Mouse (Mus musculus): ENCODE measurements around the gene Myo10. TPM values are rescaled to one million over a fixed set of nuclear protein-coding genes. Genes with fewer than 3 reads are reported as not detected.
A peak's percentile ranks its signal among the peaks of the same experiment; 100 is the strongest.

Myo10 gene
- polyA plus RNA-seq, 1 experiment from 2014 or later = 72.8 TPM

DNA sequence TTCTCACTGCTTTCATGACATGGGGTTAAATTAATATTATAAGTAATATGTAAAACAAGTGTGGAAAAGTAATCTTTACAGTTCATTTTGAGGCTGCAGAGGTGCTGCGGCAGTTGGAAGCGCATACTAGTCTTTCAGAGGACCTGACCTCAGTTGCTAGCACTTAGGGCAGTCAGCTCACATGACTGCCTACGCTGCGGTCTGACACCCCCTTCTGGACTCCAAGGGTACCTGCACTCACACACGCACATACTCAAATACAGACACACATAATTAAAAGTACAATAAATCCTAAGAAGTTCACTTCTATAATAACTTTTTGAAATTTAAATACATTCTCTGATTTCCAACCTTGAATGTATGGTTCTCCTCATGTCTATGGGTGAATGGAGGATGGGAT, 80.3 kb downstream of the Myo10 start:
- H3K4me3 ChIP-seq (ENCODE audit: low read depth, low read length) = no peak overlapping the region
- no peak for ATAC-seq (ENCODE audit: low FRiP score)
- WGBS = over 99% methylated on average over 5 of the region's 5 CpGs
- no peak overlapping the region for H3K4me2 ChIP-seq
- no peaks in the 10 kb centered on the region for H3K36me3 ChIP-seq (ENCODE audit: control insufficient read depth, insufficient read depth, low read length)
- H3K9ac ChIP-seq (ENCODE audit: low read length) = no peak overlapping the region
- H3K27me3 ChIP-seq (ENCODE audit: control insufficient read depth, insufficient read depth, low read length) = no peaks in the 10 kb centered on the region
- no peaks in the 10 kb centered on the region for H3K4me1 ChIP-seq (ENCODE audit: control insufficient read depth, insufficient read depth, low read length)
- DNase-seq (ENCODE audit: low spot score, missing footprints) = no peak
- no peak overlapping the region for H3K27ac ChIP-seq (ENCODE audit: low read depth, low read length)
- no peaks in the 10 kb centered on the region; the same call in 1 of the 2 replicates for H3K9me3 ChIP-seq (ENCODE audit: control insufficient read depth, low read length)

- no peak for DNase-seq (ENCODE audit: low spot score, missing footprints)
- Histone ChIP-seq H3K4me2 (no peak overlapping the region), H3K36me3 (ENCODE audit: control insufficient read depth, insufficient read depth, low read length) (no peaks in the 10 kb centered on the region), H3K9ac (ENCODE audit: low read length) (no peak overlapping the region), H3K4me3 (ENCODE audit: low read depth, low read length) (no peak overlapping the region), H3K4me1 (ENCODE audit: control insufficient read depth, insufficient read depth, low read length) (no peaks in the 10 kb centered on the region), H3K27ac (ENCODE audit: low read depth, low read length) (no peak overlapping the region), H3K9me3 (ENCODE audit: control insufficient read depth, low read length) (no peaks in the 10 kb centered on the region; the same call in 1 of the 2 replicates), H3K27me3 (ENCODE audit: control insufficient read depth, insufficient read depth, low read length) (no peaks in the 10 kb centered on the region)
- ATAC-seq (ENCODE audit: low FRiP score) = no peak
- 86% methylated on average over 11 of the region's 11 CpGs for WGBS
These were observed 82.7 kb downstream of the Myo10 start for GRCm38 (mm10) chr15:25704809-25705585.

DNA sequence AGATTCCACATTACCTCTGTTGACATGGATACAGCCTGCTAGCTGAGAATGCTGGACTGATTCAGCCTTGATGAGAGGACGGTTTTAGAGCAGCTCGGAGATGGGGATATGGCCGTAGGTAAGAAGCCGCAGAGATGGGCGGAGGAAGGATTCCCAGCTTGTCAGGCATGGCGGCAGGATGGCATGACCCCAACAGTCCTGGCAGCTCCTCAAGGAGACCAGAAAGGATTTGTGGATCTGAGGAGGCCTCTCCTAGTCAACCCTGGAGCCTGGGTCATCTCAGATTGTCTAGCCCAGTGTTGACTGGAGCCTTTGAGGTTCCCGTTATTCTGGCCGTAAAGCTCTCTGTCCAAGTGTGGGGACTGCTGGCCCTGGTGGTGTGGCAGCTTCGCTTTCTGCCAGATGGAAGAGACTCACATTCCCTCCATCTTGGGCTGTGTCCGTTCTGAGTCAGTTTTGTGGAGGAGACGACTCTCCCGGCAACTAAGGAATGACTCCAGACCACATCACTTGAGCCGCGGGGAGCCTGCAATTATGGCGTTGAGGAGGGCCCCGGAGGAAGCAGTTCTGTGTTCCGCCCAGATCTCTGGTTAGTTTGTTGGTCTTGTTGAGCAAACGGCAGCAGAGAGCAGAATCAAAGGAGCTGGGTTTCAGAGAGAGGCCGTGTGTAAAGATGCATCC, 84.7 kb downstream of the Myo10 start:
- H3K4me1 ChIP-seq (ENCODE audit: control insufficient read depth, insufficient read depth, low read length) = no peaks in the 10 kb centered on the region
- no peak overlapping the region for H3K27ac ChIP-seq (ENCODE audit: low read depth, low read length)
- H3K9ac ChIP-seq (ENCODE audit: low read length) = no peak overlapping the region
- no peaks in the 10 kb centered on the region for H3K36me3 ChIP-seq (ENCODE audit: control insufficient read depth, insufficient read depth, low read length)
- DNase-seq (ENCODE audit: low spot score, missing footprints) (peak; percentile 72), ATAC-seq (ENCODE audit: low FRiP score) (no peak)
- H3K4me3 ChIP-seq (ENCODE audit: low read depth, low read length) = no peak overlapping the region
- H3K4me2 ChIP-seq = no peak overlapping the region
- H3K9me3 ChIP-seq (ENCODE audit: control insufficient read depth, low read length) = no peaks in the 10 kb centered on the region; the same call in 1 of the 2 replicates
- whole genome bisulfite sequencing = 89% methylated on average over 19 of the region's 19 CpGs
- no peaks in the 10 kb centered on the region for H3K27me3 ChIP-seq (ENCODE audit: control insufficient read depth, insufficient read depth, low read length)

- no peaks in the 10 kb centered on the region for H3K27me3 ChIP-seq (ENCODE audit: control insufficient read depth, insufficient read depth, low read length)
- ATAC-seq (ENCODE audit: low FRiP score) = no peak
- H3K9ac ChIP-seq (ENCODE audit: low read length) = no peak overlapping the region
- H3K9me3 ChIP-seq (ENCODE audit: control insufficient read depth, low read length) = no peaks in the 10 kb centered on the region
- no peaks in the 10 kb centered on the region for H3K36me3 ChIP-seq (ENCODE audit: control insufficient read depth, insufficient read depth, low read length)
- DNase-seq (ENCODE audit: low spot score, missing footprints) = peak; percentile 23
- H3K4me3 ChIP-seq (ENCODE audit: low read depth, low read length) = no peak overlapping the region
- no peak overlapping the region for H3K27ac ChIP-seq (ENCODE audit: low read depth, low read length)
- no peak overlapping the region for H3K4me2 ChIP-seq
- no peaks in the 10 kb centered on the region for H3K4me1 ChIP-seq (ENCODE audit: control insufficient read depth, insufficient read depth, low read length)
- WGBS = 76% methylated on average over 1 of the region's 1 CpGs
These were observed 85.6 kb downstream of the Myo10 start for GRCm38 (mm10) chr15:25707891-25708290.

- no peak overlapping the region for H3K27ac ChIP-seq (ENCODE audit: low read depth, low read length)
- no peak for ATAC-seq (ENCODE audit: low FRiP score)
- peaks cover 5% of the 10 kb centered on the region for H3K4me1 ChIP-seq (ENCODE audit: control insufficient read depth, insufficient read depth, low read length)
- H3K4me3 ChIP-seq (ENCODE audit: low read depth, low read length) = no peak overlapping the region
- H3K4me2 ChIP-seq = no peak overlapping the region
- no peaks in the 10 kb centered on the region for H3K36me3 ChIP-seq (ENCODE audit: control insufficient read depth, insufficient read depth, low read length)
- 95% methylated on average over 10 of the region's 10 CpGs for WGBS
- no peak overlapping the region for H3K9ac ChIP-seq (ENCODE audit: low read length)
- no peaks in the 10 kb centered on the region for H3K9me3 ChIP-seq (ENCODE audit: control insufficient read depth, low read length)
- DNase-seq (ENCODE audit: low spot score, missing footprints) = no peak
- no peaks in the 10 kb centered on the region for H3K27me3 ChIP-seq (ENCODE audit: control insufficient read depth, insufficient read depth, low read length)
These were observed 88.6 kb downstream of the Myo10 start for GRCm38 (mm10) chr15:25710876-25711275.

DNA sequence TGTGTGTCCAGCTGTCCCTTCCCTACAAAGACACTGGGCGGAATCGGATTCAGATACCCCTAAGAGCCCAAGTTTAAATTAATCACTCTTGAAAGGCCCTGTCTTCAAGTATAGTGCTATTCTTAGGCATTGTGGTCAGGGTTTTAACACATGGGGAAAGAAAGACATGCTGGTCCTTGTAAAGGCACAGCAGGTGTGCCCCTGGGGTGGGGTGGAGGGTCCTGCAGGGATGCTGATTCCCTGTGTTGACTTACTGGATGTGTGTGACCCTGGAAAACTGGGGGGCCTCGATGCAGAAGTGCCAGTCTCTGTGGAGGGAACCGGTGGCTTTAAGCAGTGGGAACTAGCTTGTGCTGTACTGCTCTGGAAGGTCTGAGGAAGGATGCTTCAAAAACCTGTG, 90.6 kb downstream of the Myo10 start:
- H3K4me1 ChIP-seq (ENCODE audit: control insufficient read depth, insufficient read depth, low read length) = peaks cover 8% of the 10 kb centered on the region
- 55% methylated on average over 4 of the region's 4 CpGs for WGBS
- no peaks in the 10 kb centered on the region for H3K9me3 ChIP-seq (ENCODE audit: control insufficient read depth, low read length)
- ATAC-seq (ENCODE audit: low FRiP score) = no peak
- H3K4me2 ChIP-seq = no peak overlapping the region
- H3K27me3 ChIP-seq (ENCODE audit: control insufficient read depth, insufficient read depth, low read length) = no peaks in the 10 kb centered on the region
- no peak overlapping the region for H3K27ac ChIP-seq (ENCODE audit: low read depth, low read length)
- no peak for DNase-seq (ENCODE audit: low spot score, missing footprints)
- no peak overlapping the region for H3K4me3 ChIP-seq (ENCODE audit: low read depth, low read length)
- H3K36me3 ChIP-seq (ENCODE audit: control insufficient read depth, insufficient read depth, low read length) = no peaks in the 10 kb centered on the region
- no peak overlapping the region for H3K9ac ChIP-seq (ENCODE audit: low read length)

GRCm38 (mm10) chr15:25713587-25714361, 91.4 kb downstream of the Myo10 start:
- Histone ChIP-seq H3K9ac (ENCODE audit: low read length) (no peak overlapping the region), H3K9me3 (ENCODE audit: control insufficient read depth, low read length) (no peaks in the 10 kb centered on the region), H3K27me3 (ENCODE audit: control insufficient read depth, insufficient read depth, low read length) (no peaks in the 10 kb centered on the region), H3K36me3 (ENCODE audit: control insufficient read depth, insufficient read depth, low read length) (no peaks in the 10 kb centered on the region), H3K4me1 (ENCODE audit: control insufficient read depth, insufficient read depth, low read length) (peaks cover 8% of the 10 kb centered on the region), H3K4me3 (ENCODE audit: low read depth, low read length) (no peak overlapping the region), H3K4me2 (peak overlapping the region; percentile 33), H3K27ac (ENCODE audit: low read depth, low read length) (no peak overlapping the region)
- ATAC-seq (ENCODE audit: low FRiP score) (peak; percentile 29; the same call in 1 of the 2 replicates), DNase-seq (ENCODE audit: low spot score, missing footprints) (no peak)
- WGBS = 55% methylated on average over 38 of the region's 38 CpGs

DNA sequence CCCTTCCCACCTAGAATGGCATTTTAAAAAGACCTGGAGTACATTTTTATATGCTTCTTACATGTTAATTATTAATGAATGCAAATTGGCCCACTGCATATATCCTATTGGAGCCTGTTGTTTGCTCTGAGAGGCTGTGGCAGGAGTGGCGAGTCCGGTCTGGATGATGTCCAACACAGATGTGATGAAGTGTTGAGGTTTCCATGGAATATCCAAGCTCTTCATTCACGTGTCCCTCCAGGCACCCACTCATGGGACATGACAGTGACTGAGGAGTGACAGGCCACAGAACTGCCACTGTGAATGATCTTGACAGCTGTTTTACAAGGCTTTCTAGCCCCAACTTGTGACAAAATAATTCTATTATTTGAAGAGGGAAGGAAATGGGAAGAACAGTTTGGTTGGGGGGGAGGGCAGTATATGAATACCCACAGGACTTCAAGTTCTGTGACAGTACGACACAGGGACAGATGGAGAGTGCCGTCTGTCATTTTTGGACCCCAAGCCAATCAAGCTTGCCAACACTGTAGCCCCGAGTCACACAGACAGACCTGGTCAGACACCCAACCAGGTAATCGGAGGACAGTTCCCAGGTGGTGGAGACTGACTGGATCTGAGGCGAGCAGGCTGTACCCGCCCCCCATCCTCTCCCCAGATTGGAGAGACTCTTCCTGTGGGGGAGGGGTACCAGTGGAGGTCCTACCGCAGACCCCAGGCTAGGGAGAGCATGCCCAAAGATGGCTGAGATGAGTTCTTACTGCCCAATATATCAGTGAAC, 93.1 kb downstream of the Myo10 start:
- H3K4me1 ChIP-seq (ENCODE audit: control insufficient read depth, insufficient read depth, low read length) = peaks cover 8% of the 10 kb centered on the region
- WGBS = 85% methylated on average over 10 of the region's 10 CpGs
- DNase-seq (ENCODE audit: low spot score, missing footprints) (no peak), ATAC-seq (ENCODE audit: low FRiP score) (peak; percentile 19; the same call in 1 of the 2 replicates)
- H3K9me3 ChIP-seq (ENCODE audit: control insufficient read depth, low read length) = no peaks in the 10 kb centered on the region
- no peak overlapping the region for H3K4me3 ChIP-seq (ENCODE audit: low read depth, low read length)
- H3K36me3 ChIP-seq (ENCODE audit: control insufficient read depth, insufficient read depth, low read length) = no peaks in the 10 kb centered on the region
- H3K9ac ChIP-seq (ENCODE audit: low read length) = no peak overlapping the region
- H3K4me2 ChIP-seq = no peak overlapping the region
- no peak overlapping the region for H3K27ac ChIP-seq (ENCODE audit: low read depth, low read length)
- H3K27me3 ChIP-seq (ENCODE audit: control insufficient read depth, insufficient read depth, low read length) = no peaks in the 10 kb centered on the region

Measured in midbrain, embryonic 11.5 days (tissue).